Mouse (Mus musculus): ENCODE data around the gene Tmem56. TPM values are rescaled to one million over a fixed set of nuclear protein-coding genes. Genes with fewer than 3 reads are reported as not detected.

Gene Tmem56
- polyA plus RNA-seq, 1 experiment: not detected

DNA sequence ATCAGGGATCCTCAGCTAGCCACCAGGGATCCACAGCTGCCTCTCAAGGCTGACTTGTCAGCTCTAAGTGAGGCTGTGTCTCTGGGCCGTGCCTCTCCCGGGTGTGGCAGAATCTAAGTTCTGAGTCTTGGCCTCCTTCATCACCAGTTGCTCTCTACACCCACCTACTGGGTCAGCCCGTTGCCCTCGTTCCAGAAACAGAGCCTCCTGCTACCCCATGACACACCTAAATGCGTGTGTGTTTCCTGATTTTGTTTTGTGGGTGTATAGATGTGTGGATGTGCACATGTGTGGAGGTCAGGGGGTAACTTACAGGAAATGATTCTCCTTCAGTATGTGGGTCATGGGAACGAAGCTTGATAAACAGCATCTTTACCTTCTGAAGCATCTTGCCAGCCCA is 29.5 kb upstream of the Tmem56 start:
- TF ChIP-seq GATA1 (IDR thresholded peaks at IDR 0.05; ENCODE audit: borderline replicate concordance, low read length): no peak
- no peak for TF ChIP-seq FLI1 (IDR thresholded peaks at IDR 0.05; ENCODE audit: low read length)
- H3K36me3 ChIP-seq (replicated peaks; ENCODE audit: low read length): peaks cover 22% of the 10 kb centered on the region
- peaks cover 38% of the 10 kb centered on the region for H3K4me1 ChIP-seq
- peaks cover 8% of the 10 kb centered on the region for H3K9me3 ChIP-seq
- no peak overlapping the region for H3K4me3 ChIP-seq (replicated peaks)
- no peaks in the 10 kb centered on the region for H3K27me3 ChIP-seq (replicated peaks)

- Histone ChIP-seq H3K4me3 (replicated peaks) (no peak overlapping the region), H3K4me1 (peaks cover 38% of the 10 kb centered on the region), H3K9me3 (no peaks in the 10 kb centered on the region), H3K27me3 (replicated peaks) (no peaks in the 10 kb centered on the region), H3K36me3 (replicated peaks; ENCODE audit: low read length) (peaks cover 25% of the 10 kb centered on the region)
- TF ChIP-seq GATA1 (IDR thresholded peaks at IDR 0.05; ENCODE audit: borderline replicate concordance, low read length) (no peak), FLI1 (IDR thresholded peaks at IDR 0.05; ENCODE audit: low read length) (no peak)
Observed at GRCm38 (mm10) chr3:121309896-121310714, 27.2 kb upstream of the Tmem56 start.

- peaks cover 32% of the 10 kb centered on the region for H3K4me1 ChIP-seq
- H3K27me3 ChIP-seq (replicated peaks): no peaks in the 10 kb centered on the region
- TF ChIP-seq FLI1 (IDR thresholded peaks at IDR 0.05; ENCODE audit: low read length): no peak
- no peak for TF ChIP-seq GATA1 (IDR thresholded peaks at IDR 0.05; ENCODE audit: borderline replicate concordance, low read length)
- H3K4me3 ChIP-seq (replicated peaks): no peak overlapping the region
- H3K9me3 ChIP-seq: no peaks in the 10 kb centered on the region
- peaks cover 21% of the 10 kb centered on the region for H3K36me3 ChIP-seq (replicated peaks; ENCODE audit: low read length)
Observed at GRCm38 (mm10) chr3:121309429-121309828, 26.5 kb upstream of the Tmem56 start.

- H3K9me3 ChIP-seq: no peaks in the 10 kb centered on the region
- TF ChIP-seq FLI1 (IDR thresholded peaks at IDR 0.05; ENCODE audit: low read length): no peak
- no peak for TF ChIP-seq GATA1 (IDR thresholded peaks at IDR 0.05; ENCODE audit: borderline replicate concordance, low read length)
- no peaks in the 10 kb centered on the region for H3K27me3 ChIP-seq (replicated peaks)
- H3K4me1 ChIP-seq: peaks cover 27% of the 10 kb centered on the region
- H3K36me3 ChIP-seq (replicated peaks; ENCODE audit: low read length): peaks cover 21% of the 10 kb centered on the region
- H3K4me3 ChIP-seq (replicated peaks): no peak overlapping the region
Observed at GRCm38 (mm10) chr3:121308935-121309334, 26.0 kb upstream of the Tmem56 start.

DNA sequence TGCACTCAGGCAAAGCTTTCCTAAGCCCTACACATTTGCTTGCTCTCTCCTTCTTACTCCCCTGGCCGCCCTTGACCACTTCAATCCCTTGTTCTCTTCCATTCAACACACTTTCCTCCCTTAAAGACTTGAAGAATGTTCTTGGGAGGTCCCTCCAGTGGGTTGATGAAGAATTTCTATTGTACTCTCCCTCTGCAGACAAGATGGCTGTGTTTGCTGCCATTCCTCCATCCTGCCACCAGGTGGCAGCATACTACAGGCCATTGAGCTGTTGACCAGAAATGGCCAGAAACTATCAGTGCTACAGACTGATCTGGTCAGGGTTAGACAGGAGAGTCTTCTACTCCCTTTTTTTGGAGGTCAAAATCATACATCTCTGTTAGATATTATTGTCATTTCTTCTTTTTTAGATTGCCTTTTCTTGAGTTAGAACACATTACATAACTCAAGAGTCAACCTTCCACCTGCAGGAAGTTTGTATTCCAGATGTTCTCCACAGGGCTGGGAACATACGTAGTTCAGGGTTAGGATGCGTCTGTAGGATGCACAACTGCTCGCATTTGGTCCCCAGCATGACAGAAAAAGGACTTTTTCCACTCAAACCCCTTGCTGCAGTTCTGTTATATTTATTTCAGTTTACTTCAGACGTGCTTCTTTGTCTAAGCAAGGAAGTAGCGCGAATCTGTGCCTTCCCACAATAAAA is 24.8 kb upstream of the Tmem56 start:
- TF ChIP-seq GATA1 (IDR thresholded peaks at IDR 0.05; ENCODE audit: borderline replicate concordance, low read length) (no peak), FLI1 (IDR thresholded peaks at IDR 0.05; ENCODE audit: low read length) (no peak)
- Histone ChIP-seq H3K4me1 (peaks cover 22% of the 10 kb centered on the region), H3K4me3 (replicated peaks) (no peak overlapping the region), H3K9me3 (no peaks in the 10 kb centered on the region), H3K27me3 (replicated peaks) (no peaks in the 10 kb centered on the region), H3K36me3 (replicated peaks; ENCODE audit: low read length) (peaks cover 21% of the 10 kb centered on the region)

DNA sequence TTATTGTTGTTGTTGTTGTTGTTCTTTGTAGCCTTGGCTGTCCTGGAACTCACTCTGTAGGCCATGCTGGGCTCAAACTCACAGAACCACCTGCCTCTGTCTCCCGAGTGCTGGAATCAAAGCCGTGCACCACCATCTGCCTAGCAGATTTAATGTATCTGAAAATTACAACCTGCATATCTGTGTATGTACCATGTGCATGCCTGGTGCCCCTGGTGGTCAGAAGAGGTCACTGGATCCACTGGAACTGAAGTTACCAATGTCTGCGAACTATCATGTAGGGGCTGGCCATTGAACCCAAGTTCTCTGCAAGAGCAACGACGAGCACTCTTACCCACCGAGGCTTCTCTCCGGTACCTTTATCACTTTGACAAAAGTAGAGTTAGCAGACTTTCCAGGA is 23.7 kb upstream of the Tmem56 start:
- H3K9me3 ChIP-seq: 0 out of 2 replicates have a peak, but pooled peaks cover 3% of the 10 kb centered on the region
- no peak overlapping the region for H3K4me3 ChIP-seq (replicated peaks)
- H3K4me1 ChIP-seq: peaks cover 19% of the 10 kb centered on the region
- no peaks in the 10 kb centered on the region for H3K27me3 ChIP-seq (replicated peaks)
- H3K36me3 ChIP-seq (replicated peaks; ENCODE audit: low read length): peaks cover 16% of the 10 kb centered on the region
- no peak for TF ChIP-seq FLI1 (IDR thresholded peaks at IDR 0.05; ENCODE audit: low read length)

DNA sequence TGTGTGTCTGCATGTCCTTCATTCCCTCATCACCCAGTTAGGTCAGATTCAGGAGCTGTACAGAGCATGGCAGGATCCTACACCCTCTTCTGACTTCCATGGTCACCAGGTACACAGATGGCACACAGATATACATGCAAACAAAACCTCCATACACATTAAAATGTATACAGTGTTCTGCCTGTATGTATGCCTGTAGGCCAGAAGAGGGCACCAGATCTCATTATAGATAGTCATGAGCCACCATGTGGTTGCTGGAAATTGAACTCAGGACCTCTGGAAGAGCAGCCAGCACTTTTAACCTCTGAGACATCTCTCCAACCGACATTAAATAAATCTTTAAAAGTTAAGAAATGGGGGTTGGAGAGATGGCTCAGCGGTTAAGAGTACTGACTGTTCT is 11.3 kb upstream of the Tmem56 start:
- TF ChIP-seq FLI1 (IDR thresholded peaks at IDR 0.05; ENCODE audit: low read length) (no peak), GATA1 (IDR thresholded peaks at IDR 0.05; ENCODE audit: borderline replicate concordance, low read length) (no peak)
- H3K9me3 ChIP-seq: no peaks in the 10 kb centered on the region

GRCm38 (mm10) chr3:121291560-121292258 is 8.8 kb upstream of the Tmem56 start, which contains the start of gene Alg14:
TSS of gene Alg14 (plus strand) at chr3:121291773.
- peaks cover 33% of the 10 kb centered on the region for H3K4me1 ChIP-seq
- no peaks in the 10 kb centered on the region for H3K27me3 ChIP-seq (replicated peaks)
- no peaks in the 10 kb centered on the region for H3K36me3 ChIP-seq (replicated peaks; ENCODE audit: low read length)
- no peak for TF ChIP-seq GATA1 (IDR thresholded peaks at IDR 0.05; ENCODE audit: borderline replicate concordance, low read length)
- no peak for TF ChIP-seq FLI1 (IDR thresholded peaks at IDR 0.05; ENCODE audit: low read length)
- H3K4me3 ChIP-seq (replicated peaks): peak within 1 kb of the TSS; percentile 93
- no peaks in the 10 kb centered on the region for H3K9me3 ChIP-seq

More for the DNA sequence above, 11.3 kb upstream of the Tmem56 start:
- peaks cover 37% of the 10 kb centered on the region for H3K4me1 ChIP-seq
- H3K36me3 ChIP-seq (replicated peaks; ENCODE audit: low read length): peaks cover 7% of the 10 kb centered on the region
- no peaks in the 10 kb centered on the region for H3K27me3 ChIP-seq (replicated peaks)
- H3K4me3 ChIP-seq (replicated peaks): no peak overlapping the region

DNA sequence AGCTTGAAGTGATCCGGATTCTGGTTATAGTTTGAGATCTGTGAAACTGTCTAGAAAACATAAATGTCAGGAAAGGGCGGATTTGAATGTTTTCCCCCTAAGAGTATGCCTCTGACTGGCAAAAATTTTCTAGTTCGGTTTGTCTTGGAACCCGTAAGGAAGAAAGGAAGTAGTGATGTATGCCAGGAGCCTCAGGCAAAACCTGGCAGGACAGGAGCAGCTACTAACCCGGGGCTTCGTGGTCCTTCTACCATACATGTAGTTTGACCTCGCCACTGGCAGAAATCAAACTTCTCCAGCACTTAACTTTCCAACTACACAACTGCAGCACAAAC is 8.3 kb upstream of the Tmem56 start:
- Histone ChIP-seq H3K9me3 (no peaks in the 10 kb centered on the region), H3K4me3 (replicated peaks) (peak overlapping the region; percentile 93), H3K36me3 (replicated peaks; ENCODE audit: low read length) (no peaks in the 10 kb centered on the region), H3K27me3 (replicated peaks) (no peaks in the 10 kb centered on the region), H3K4me1 (peaks cover 33% of the 10 kb centered on the region)
- TF ChIP-seq FLI1 (IDR thresholded peaks at IDR 0.05; ENCODE audit: low read length) (no peak), GATA1 (IDR thresholded peaks at IDR 0.05; ENCODE audit: borderline replicate concordance, low read length) (no peak)
